Mouse (Mus musculus) embryo, embryonic 10.5 days (tissue): ENCODE measurements around the gene Gsdma2.
"Not testable (repeated sequence)": the region's sequence is repeated elsewhere in the genome, so short reads cannot be mapped to it uniquely, and the experiment has no call there.

Experiments
- DNase-seq: peaks from one replicate; pipeline ENCODE4 v3.0.0-alpha.2; 2015; ENCODE audit warnings: low spot score

The Gsdma2 gene

DNA sequence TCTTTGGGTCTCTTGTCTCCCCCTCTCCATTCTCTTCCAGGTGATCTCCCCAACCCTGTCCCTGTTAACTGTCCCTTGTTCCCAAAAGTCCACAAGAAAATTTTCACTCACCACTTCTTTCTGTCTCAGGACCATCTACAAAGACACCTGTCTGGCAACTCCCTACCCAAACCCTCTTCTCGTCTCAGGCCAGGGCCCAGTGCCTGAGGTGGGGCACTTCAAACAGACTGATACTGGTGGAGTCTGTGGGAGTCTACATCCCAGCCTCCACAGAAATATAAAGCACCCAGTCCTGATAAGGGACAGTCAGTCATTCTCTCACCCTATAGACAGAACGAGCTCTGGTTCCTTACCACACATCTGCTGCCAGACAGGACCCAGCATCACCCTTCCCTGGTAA lies at the start of gene Gsdma2:
Gene Gsdma2 (plus strand): TSS at position 301 of the 400 bp plus-strand sequence.
- DNase-seq = no peak

DNA sequence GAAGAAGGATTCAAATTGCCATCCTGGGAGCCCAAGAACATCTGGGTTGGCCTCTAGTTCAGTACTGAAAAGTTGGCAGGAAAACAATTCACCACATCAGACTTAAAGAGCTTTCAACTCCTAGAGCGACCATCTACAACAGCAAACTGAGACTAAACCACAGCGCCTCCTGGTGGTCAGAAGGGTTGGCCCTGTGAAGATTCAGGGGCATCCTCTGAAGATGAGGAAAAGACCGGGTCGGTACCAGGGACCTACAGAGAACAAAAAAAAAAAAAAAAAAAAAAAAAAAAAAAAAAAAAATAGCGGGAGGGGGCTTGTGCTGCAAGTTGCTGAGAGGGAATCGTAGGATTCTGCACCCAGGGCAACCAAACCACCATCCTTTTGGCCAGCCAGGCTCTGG lies 49.2 kb upstream of the Gsdma2 start:
- DNase-seq = peak; percentile 80

DNA sequence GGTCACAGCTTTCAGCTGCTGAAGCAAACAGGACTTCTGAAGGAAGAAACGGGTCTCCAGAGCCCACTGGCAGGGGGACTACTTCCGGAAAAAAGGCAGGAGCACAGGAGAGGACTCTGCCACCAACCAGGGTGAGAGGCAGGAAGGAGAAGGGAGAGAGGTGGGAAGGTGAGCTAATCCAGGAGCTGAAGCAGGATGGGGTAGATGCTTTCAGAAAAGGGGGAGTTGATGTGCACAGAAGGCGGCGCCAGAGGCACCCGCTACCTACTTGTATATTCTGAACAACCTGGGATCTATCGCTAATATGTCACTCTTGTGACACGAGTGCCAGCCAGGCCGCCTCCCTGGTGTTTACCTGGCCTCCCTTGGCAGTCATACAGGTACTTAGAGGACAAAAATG lies 48.6 kb upstream of the Gsdma2 start, which contains the start of gene Lrrc3c:
Gene Lrrc3c (plus strand): TSS at position 301 of the 400 bp plus-strand sequence.
- DNase-seq = no peak

DNA sequence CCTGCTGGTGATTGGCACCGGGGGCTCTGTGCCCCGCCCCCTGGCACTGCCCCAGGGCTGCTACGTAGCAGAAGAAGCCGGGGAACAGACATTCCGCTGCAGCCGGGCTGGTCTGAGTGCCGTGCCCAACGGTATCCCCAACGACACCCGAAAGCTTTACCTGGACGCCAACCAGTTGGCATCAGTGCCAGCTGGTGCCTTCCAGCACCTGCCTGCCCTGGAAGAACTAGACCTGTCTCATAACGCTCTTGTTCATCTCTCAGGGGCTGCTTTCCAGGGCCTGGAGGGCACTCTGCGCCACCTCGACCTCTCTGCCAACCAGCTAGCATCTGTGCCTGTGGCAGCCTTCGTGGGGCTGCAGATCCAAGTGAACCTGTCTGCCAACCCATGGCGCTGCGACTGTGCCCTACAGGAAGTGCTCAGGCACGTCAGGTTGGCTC lies 47.7 kb upstream of the Gsdma2 start:
- DNase-seq = no peak

DNA sequence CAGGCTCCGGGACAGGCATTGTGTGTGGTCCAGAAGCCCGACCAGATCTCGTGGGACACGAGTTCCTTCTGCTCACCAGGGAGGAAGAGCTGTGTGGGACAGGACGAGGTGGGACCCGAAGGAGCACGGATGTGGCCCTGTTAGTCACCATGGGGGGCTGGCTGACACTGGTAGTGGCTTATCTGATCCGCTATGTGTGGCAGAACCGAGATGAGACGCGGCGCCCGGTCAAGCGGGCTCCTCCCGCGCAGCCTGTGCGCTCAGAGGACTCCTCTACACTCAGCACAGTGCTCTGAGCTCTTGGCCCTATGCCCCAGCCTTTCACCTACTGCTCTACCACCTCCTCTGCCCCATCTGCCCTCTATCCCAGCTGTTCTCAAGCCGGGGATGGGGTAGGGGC lies 47.3 kb upstream of the Gsdma2 start:
- DNase-seq = no peak

DNA sequence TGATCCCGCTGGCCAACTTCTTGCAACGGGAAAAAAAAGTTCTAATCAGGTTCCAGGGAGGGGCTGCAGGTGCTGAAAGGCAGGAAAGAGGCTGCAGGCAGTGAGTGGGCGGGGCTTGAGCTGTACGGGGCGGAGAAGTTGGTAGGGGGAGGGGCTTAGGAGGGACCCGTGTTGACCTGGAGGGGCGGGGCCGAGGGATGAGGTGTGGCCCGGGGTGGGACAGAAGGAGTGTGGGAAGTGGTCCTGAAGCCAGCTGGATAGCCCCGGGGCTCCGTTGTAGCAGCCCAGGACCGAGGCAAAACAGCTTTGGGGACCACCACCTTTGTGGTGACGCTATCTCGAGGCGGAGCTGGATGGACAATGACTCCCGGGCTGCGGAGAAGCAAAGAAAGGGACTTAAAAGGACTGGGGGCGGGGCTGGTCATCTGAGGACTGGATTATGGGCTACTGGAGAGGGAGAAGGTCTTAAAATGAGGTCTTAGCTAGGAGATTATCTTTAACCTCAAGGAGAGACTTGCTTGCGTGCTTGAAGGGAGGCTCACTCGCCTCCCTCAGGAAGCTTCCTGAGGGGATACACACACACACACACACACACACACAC lies 44.4 kb upstream of the Gsdma2 start:
- DNase-seq = peak; percentile 81

DNA sequence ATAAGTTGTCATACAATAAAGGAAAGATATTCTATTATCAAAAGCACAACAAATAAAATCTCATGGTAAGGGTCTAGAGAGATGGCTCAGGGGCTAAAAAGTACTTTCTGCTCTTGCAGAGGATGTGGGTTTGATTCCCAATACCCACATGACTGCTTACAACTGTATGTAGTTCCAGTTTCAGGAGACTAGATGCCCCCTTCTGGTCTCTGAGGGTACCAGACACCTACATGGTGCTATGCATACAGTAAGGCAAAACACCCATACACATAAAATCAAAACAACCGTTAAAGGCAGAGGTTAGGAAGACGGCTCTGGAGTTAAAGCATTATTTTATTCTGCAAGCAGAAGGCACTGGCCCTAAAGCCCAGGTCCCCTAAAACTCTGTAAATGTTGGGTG lies 42.6 kb upstream of the Gsdma2 start:
- DNase-seq = no peak

DNA sequence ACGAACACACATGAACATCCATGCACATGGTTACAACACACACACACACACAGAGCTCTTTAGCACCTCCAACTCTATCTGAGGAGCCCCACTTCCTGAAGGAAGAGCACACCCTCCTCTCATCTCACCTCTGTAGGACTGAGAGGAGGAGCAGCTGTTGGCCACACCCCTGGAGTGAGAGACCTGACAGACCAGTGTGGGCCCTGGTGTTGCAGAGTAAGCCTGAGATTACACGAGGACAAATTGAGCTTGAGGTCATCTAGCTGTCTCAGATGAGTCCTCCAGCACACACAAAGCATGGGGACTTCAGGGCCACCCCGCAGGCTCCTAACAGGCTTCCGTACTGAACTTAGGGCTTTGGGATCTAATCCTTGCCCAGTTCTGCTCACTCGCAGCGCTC lies 41.6 kb upstream of the Gsdma2 start:
- not testable (repeated sequence) for DNase-seq

DNA sequence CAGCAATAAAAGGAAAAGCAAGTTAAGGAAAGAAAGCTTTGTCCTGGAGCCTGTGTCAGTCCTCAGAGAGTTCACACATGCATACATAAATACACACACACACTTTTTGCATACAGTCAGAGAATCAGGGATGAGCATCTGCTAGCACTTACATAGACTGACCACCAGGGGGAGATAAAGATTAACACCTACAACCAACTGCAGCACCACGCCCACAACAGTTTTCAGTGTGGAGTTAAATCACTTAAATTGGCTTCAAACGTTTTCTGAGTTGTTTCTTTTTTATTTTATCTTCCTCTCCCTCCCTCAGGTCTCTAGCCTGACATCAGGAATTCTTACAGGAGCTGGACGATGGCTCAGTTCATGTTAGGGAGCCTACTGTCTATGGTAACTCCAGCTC lies 39.8 kb upstream of the Gsdma2 start:
- DNase-seq = peak; percentile 81

DNA sequence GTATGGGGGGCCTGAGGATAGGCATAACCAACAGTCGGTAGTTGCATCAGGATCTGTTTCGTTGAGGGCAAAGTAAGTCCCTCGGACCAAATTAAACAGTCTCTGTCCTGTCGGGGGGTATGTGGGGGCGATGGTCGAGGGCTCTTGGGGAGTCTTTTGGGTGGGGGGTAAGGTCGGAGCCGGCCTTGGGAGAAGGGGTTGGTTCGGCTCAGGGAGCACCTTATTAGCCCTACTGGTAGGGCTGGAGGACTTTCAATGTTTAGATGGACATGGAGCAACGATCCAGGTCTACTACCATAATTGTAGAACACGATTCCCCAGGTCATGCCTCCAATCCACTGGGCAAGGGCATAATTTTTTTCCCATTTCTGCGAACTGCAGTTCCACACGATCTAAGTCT lies 25.8 kb upstream of the Gsdma2 start:
- no peak for DNase-seq

DNA sequence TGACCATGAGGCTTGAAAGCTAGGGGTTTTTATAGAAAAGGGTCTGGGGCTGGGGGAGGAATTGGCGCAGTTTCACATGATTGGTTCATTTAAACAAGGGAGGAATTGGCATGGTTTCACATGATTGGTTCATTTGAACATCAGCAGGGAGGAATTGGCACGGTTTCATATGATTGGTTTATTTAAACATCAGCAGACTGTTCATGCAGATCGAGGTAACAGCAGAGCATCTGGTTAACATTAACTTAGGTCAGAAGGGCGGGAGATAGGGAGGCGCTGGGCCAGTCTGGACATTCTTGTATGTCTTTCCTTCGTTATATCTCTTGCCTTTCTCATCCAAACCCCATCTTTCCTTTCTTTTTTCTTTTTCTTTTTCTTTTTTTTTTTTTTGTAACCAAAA lies 22.6 kb upstream of the Gsdma2 start:
- not testable (repeated sequence) for DNase-seq

DNA sequence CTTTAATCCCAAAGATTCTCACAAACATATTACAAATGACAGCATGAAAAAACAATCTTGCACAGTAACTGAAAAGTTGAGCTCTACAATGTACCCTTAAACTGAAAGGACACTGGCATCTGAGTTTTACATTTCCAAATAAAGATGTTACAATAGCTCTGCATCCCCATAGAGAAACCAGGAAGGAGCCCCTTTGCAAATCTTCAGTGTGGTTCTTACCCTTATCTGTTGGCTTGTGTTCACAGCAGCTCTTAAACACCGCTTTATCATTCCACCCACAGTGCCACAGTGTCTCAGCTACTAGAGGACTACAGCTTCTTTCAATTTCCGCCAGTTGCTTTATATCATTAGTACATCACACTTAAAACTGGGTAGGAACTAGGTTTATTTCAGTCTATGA lies 22.2 kb upstream of the Gsdma2 start:
- not testable (repeated sequence) for DNase-seq

DNA sequence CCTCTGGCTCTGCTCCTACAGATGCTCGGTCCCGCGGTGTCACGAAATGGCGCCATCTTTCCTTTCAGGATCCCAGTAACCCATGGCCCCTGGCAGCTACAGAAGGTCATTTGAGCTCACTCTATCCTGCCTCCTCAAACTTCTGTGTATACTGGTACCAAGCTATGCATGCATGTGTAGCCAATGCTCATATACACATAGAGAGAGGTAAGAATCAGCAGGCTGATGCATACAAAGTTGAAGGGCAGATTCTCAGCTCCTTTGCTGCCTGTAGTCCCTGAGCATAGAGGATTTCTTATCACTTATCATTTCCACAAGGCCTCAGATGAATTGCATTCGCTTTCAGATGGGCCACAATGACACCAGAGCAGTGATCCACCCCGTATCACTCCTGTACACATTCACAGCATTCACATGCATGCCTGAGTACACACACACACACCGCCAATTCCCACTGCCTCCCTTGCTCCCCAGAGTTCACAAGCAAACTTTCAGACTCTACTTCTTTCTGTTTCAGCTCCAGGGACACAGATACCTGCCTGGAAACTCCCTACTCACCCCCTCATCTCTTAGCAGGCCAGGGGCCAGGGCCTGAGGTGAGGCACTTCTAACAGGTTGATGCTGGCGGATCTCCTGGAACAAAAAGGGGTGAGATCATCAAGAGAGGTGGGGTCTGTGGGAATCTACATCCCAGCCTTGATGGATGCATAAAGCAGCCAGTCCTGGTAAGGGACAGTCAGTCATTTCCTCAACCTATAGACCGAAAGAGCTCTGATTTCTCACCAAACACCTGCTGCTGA lies 20.7 kb upstream of the Gsdma2 start, which contains the start of the genes Gm12355 and Gsdma3:
Gene Gm12355 (minus strand): TSS at position 51 of the 800 bp plus-strand sequence.
Gene Gsdma3 (plus strand): TSS at position 750 of the 800 bp plus-strand sequence.
- DNase-seq = no peak

DNA sequence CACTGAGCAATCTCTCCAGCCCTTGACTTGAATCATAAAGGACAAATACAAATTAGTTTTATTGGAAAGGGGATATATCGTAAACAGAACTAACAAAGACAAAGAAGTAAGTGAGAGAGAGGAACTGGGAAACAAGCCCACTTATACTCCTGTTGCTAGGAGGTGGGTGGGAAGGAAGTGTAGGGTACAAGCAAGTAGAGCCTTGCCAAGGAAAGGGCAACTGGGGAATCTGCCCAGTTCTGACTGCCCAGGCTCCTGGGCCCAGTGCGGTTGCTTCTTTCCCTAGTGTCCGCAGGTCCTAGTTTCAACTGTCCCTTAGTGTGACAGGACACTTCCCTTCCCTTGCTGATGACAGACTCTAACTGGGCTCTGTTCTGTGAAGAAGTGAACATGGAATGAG lies 17.9 kb upstream of the Gsdma2 start:
- DNase-seq = no peak

DNA sequence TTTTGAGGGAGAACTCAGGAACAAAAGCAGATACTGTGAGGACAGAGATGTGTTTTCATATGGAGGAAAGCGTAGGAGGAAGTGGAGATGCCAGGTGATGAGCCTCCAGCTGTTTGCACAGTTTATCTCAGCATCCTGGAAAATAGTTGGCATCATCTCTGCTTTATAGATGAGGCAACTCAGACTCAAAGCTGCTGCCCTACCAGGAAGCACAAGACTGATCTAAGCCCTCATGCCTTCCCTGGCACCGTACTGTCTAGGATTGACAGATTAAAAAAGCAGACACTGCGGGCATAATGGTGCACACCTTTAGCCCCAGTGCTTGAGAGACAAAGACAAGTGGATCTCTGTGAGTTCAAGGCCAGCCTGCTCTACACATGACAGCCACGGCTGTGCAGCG lies 15.9 kb upstream of the Gsdma2 start:
- no peak for DNase-seq

DNA sequence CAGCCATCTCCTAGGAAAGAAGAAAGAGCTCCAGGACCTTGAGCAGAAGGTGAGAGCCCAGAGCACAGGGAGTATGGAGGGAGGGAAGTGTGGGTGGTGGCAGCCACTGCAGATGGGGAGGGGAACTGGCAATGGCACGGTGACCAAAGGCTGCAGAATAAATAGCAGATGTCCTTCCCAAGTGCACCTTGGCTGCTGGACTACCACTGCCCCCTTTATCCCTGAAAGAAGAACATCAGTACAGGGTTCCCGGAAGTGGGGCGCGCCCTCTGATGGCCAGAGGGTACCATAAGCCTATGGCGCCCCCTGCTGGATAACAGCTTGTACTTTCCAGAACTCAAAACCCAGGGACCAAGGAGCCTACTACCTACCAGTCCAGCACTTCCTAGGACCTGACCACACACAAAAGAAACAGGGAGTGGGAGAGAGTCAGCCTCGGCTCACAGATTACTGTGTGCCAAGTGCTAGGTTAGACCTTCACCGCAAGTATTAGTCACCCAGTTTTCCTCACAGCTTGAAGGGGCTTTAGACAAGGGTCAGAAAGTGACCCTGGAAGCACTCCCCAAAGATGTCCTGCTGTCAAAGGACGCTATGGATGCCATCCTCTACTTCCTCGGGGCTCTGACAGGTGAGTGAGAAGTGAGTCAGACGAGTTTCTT lies 11.1 kb upstream of the Gsdma2 start:
- peak; percentile 34 for DNase-seq

DNA sequence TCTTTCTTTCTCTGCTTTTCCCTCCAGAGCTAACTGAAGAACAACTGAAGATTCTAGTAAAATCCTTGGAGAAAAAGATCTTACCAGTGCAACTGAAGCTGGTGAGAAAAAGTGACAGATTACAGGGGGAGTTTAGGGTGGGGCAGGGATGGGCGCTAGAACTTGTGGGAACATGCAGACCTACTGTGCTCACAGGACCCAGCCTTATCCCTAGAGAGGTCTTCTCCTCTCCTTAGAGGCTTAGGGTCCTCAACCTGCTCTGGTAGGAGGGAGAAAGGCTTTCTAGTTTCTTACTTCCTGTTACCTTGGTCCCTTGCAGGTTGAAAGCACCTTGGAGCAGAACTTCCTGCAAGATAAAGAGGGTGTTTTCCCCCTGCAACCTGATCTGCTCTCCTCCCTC lies 9.1 kb upstream of the Gsdma2 start:
- DNase-seq = no peak

DNA sequence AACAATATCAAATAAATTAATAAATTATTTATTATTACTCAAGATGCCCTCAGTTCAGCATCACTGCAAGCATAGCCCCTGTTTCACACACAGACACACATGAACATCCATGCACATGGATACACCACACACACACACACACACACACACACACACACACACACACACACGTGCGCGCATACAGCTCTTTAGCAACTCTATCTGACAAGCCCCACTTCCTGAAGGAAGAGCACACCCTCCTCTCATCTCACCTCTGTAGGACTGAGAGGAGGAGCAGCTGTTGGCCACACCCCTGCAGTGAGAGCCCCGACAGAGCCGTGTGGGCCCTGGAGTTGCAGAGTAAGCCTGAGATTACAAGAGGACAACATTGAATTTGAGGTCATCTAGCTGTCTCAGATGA lies 6.5 kb upstream of the Gsdma2 start:
- DNase-seq = no peak

DNA sequence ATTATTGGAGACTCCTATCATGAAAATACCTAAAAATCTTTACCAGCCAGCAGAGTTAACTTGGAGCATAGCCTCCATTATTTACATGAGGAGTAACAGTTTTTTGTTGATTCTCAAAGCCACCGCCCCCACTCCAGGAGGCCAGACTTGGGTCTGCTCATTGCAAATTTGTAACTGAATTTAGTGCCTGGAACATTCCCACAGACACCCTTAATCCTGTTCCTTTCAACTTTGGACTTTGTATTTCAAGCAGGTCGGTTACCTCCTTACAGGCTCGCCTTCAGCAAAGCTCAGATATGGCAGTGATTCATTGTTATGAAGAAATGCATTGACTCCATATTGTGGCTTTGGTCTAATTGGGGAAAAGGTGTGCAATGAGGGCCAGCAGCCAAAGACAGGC lies 1.8 kb upstream of the Gsdma2 start:
- DNase-seq = no peak

DNA sequence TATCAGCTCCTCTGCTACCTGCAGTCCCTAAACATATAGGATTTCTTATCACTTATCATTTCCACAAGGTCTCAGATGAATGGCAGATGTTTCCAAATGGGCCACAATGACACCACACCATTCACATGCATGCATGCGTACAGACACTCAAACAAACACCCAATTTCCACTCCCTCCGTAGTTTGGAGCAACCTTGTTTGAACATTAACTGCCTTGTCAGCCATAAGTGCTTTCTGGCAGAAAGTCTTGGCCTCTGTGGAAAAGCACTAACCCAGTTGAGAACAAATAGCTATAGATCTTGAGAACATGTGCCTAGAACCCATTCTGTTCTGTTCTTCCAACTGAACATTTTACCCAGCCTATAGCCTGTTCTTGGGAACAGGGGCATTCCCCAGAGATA lies 613 bp upstream of the Gsdma2 start:
- DNase-seq = no peak

DNA sequence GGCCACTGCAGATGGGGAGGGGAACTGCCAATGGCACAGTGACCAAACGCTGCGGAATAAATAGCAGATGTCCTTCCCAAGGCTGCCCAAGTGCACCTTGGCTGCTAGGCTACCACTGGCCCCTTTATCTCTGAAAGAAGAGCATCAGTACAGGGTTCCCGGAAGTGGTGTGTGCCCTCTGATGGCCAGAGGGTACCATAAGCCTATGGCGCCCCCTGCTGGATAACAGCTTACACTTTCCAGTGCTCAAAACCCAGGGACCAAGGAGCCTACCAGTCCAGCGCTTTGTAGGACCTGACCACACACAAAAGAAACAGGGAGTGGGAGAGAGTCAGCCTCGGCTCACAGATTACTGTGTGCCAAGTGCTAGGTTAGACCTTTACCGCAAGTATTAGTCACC lies 8.5 kb downstream of the Gsdma2 start:
- DNase-seq = peak; percentile 79

DNA sequence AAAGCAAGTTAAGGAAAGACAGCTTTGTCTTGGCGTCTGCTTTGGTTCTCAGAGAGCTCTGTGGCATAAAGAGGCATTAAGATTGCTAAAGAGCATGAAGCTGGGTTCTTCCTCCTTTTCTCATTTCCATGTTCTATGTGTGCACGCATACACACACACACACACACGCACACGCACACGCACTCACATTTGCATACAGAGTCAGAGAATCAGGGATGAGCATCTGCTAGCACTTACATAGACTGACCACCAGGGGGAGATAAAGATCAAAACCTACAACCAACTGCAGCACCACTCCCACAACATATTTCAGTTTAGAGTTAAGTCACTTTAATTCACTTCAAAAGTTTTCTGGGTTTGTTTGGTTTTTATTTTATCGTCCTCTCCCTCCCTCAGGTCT lies 14.0 kb downstream of the Gsdma2 start:
- DNase-seq = peak; percentile 82

DNA sequence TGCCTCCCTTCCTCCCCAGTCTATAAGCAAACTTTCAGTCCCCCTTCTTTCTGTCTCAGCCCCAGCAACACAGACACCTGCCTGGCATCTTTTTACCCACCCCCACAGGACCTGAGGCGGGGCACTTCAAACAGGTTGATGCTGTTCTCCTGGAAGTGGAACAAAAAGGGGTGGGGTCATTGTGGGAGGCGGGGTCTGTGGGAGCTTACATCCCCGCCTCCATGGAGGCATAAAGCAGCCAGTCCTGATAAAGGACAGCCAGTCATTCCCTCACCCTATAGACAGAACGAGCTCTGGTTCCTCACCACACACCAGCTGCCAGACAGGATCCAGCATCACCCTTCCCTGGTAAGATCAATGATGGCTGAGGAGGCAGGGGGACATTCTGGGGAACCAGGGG lies 17.5 kb downstream of the Gsdma2 start, which contains the start of gene Gsdma:
Gene Gsdma (plus strand): TSS at position 261 of the 400 bp plus-strand sequence.
- DNase-seq = no peak
